Mouse (Mus musculus) kidney, postnatal 0 days (tissue): ENCODE measurements around the gene Vps35l. TPM values are rescaled to one million over a fixed set of nuclear protein-coding genes. Genes with fewer than 3 reads are reported as not detected.

Experiments used
- ATAC-seq: fragments of 200-750 bp; cut with Nextera tagmentation; replicated peaks from 2 replicates; pipeline ENCODE4 v1.8.0; 2017; ENCODE audit warnings: low read depth, moderate number of reproducible peaks, moderate TSS enrichment, moderate library complexity; ENCODE audit not compliant: low FRiP score
- DNase-seq: peaks from one replicate; pipeline ENCODE4 v3.0.0-alpha.2; 2016; ENCODE audit warnings: low spot score
- H3K27ac ChIP-seq: fragments of 300-500 bp; sonication (generic); 2 replicates; pipeline ENCODE4 v1.5.1; 2014; ENCODE audit warnings: mild to moderate bottlenecking
- H3K27me3 ChIP-seq: fragments of 300-500 bp; sonication (generic); 2 replicates; pipeline ENCODE4 v1.6.1; 2014; ENCODE audit warnings: low read length, mixed read lengths; ENCODE audit not compliant: insufficient read depth
- H3K36me3 ChIP-seq: fragments of 300-500 bp; sonication (generic); 2 replicates; pipeline ENCODE4 v1.6.1; 2014; ENCODE audit warnings: low read length, mixed read lengths; ENCODE audit not compliant: insufficient read depth
- H3K4me1 ChIP-seq: fragments of 300-500 bp; sonication (generic); replicated peaks from 2 replicates; pipeline ENCODE4 v1.6.1; 2014; ENCODE audit warnings: antibody characterized with exemption, low read length, mixed read lengths; ENCODE audit not compliant: insufficient read depth
- H3K4me2 ChIP-seq: fragments of 300-500 bp; sonication (generic); 2 replicates; pipeline ENCODE4 v1.6.1; 2014; ENCODE audit warnings: mild to moderate bottlenecking, low read length, moderate library complexity, mixed read lengths
- H3K4me3 ChIP-seq: fragments of 300-500 bp; sonication (generic); replicated peaks from 2 replicates; pipeline ENCODE4 v1.5.1; 2014; ENCODE audit warnings: low read depth, low read length
- H3K9ac ChIP-seq: fragments of 300-500 bp; sonication (generic); 2 replicates; pipeline ENCODE4 v1.6.1; 2014; ENCODE audit warnings: low read depth, low read length
- H3K9me3 ChIP-seq: fragments of 300-500 bp; sonication (generic); replicated peaks from 2 replicates; pipeline ENCODE4 v1.6.1; 2016; ENCODE audit warnings: low read length, inconsistent platforms, mixed read lengths
- CTCF ChIP-seq: IDR thresholded peaks from 2 replicates; pipeline ENCODE4 v1.5.1; 2016; ENCODE audit warnings: antibody characterized with exemption, low read depth, mild to moderate bottlenecking, moderate library complexity
- WGBS: fragments of 180-500 bp; shearing (Covaris S2); extraction: QIAGEN DNeasy Blood & Tissue Kit; methylation state at CpG from one replicate; pipeline ENCODE4 v1.1.7; 2014; 5-methylcytosine and 5-hydroxymethylcytosine counted together
- polyA plus RNA-seq: library from polyadenylated mRNA; unstranded; fragments of >200 nt; fragmentation: Nextera tagmentation; extraction: Ambion mirVana; gene quantifications from 2 replicates; pipeline ENCODE4 v1.2.1, GENCODE M21; 2015

Gene Vps35l
- polyA plus RNA-seq, 1 experiment from 2014 or later: 59.0 TPM

GRCm38 (mm10) chr7:118710776-118711175 is 29.2 kb upstream of the Vps35l start:
- Histone ChIP-seq H3K4me1 (no peaks in the 10 kb centered on the region), H3K9ac (no peak overlapping the region), H3K4me3 (no peak overlapping the region), H3K4me2 (no peak overlapping the region), H3K9me3 (no peaks in the 10 kb centered on the region), H3K27ac (no peak overlapping the region), H3K27me3 (no peaks in the 10 kb centered on the region), H3K36me3 (no peaks in the 10 kb centered on the region; the same call in 1 of the 2 replicates)
- WGBS: 74% methylated on average over 5 of the region's 5 CpGs
- no peak for ATAC-seq
- no peak for TF ChIP-seq CTCF
- no peak for DNase-seq

GRCm38 (mm10) chr7:118712228-118713173 is 27.5 kb upstream of the Vps35l start, which contains the start of gene Ccp110:
Gene Ccp110, plus strand, starts transcription at chr7:118712552.
- ATAC-seq (peak; percentile 95), DNase-seq (peak; percentile 98)
- TF ChIP-seq CTCF: peak; percentile 30
- Histone ChIP-seq H3K4me3 (peak within 1 kb of the TSS; percentile 84), H3K9ac (peak within 1 kb of the TSS; percentile 62), H3K4me1 (no peaks in the 10 kb centered on the region), H3K27ac (peak within 1 kb of the TSS; percentile 47; the same call in 1 of the 2 replicates), H3K4me2 (peak within 1 kb of the TSS; percentile 92), H3K27me3 (no peaks in the 10 kb centered on the region), H3K9me3 (no peaks in the 10 kb centered on the region), H3K36me3 (no peaks in the 10 kb centered on the region; the same call in 1 of the 2 replicates)
- under 1% methylated on average over 48 of the region's 48 CpGs for WGBS

GRCm38 (mm10) chr7:118714873-118715272 is 25.2 kb upstream of the Vps35l start:
- peaks cover 5% of the 10 kb centered on the region; the same call in 1 of the 2 replicates for H3K36me3 ChIP-seq
- WGBS: 94% methylated on average over 1 of the region's 1 CpGs
- H3K9ac ChIP-seq: no peak overlapping the region

GRCm38 (mm10) chr7:118718066-118718465 is 22.0 kb upstream of the Vps35l start:
- Histone ChIP-seq H3K9me3 (no peaks in the 10 kb centered on the region), H3K4me3 (no peak overlapping the region), H3K27me3 (no peaks in the 10 kb centered on the region), H3K9ac (no peak overlapping the region), H3K27ac (no peak overlapping the region), H3K4me1 (no peaks in the 10 kb centered on the region), H3K36me3 (peaks cover 12% of the 10 kb centered on the region; the same call in 1 of the 2 replicates), H3K4me2 (no peak overlapping the region)
- DNase-seq: no peak
- ATAC-seq: no peak
- no peak for TF ChIP-seq CTCF
- WGBS: 93% methylated on average over 4 of the region's 4 CpGs

More at GRCm38 (mm10) chr7:118714873-118715272, 25.2 kb upstream of the Vps35l start:
- no peak for TF ChIP-seq CTCF
- ATAC-seq: no peak
- H3K27me3 ChIP-seq: no peaks in the 10 kb centered on the region
- no peak overlapping the region for H3K4me3 ChIP-seq
- H3K27ac ChIP-seq: no peak overlapping the region
- H3K4me2 ChIP-seq: no peak overlapping the region
- no peaks in the 10 kb centered on the region for H3K9me3 ChIP-seq
- DNase-seq: no peak
- H3K4me1 ChIP-seq: no peaks in the 10 kb centered on the region

GRCm38 (mm10) chr7:118723927-118724326 is 16.1 kb upstream of the Vps35l start:
- ATAC-seq (no peak), DNase-seq (no peak)
- Histone ChIP-seq H3K36me3 (0 out of 2 replicates have a peak, but pooled peaks cover 20% of the 10 kb centered on the region), H3K4me1 (no peaks in the 10 kb centered on the region), H3K9me3 (no peaks in the 10 kb centered on the region), H3K27ac (no peak overlapping the region), H3K9ac (no peak overlapping the region), H3K4me3 (no peak overlapping the region), H3K4me2 (no peak overlapping the region), H3K27me3 (no peaks in the 10 kb centered on the region)
- TF ChIP-seq CTCF: no peak
- 87% methylated on average over 9 of the region's 9 CpGs for WGBS

- Histone ChIP-seq H3K4me3 (no peak overlapping the region), H3K36me3 (peaks cover 26% of the 10 kb centered on the region; the same call in 1 of the 2 replicates), H3K27me3 (no peaks in the 10 kb centered on the region), H3K9ac (no peak overlapping the region), H3K27ac (no peak overlapping the region), H3K9me3 (no peaks in the 10 kb centered on the region), H3K4me2 (no peak overlapping the region), H3K4me1 (no peaks in the 10 kb centered on the region)
- no peak for ATAC-seq
- DNase-seq: no peak
- TF ChIP-seq CTCF: no peak
- WGBS: 84% methylated on average over 2 of the region's 2 CpGs
Measured at GRCm38 (mm10) chr7:118725459-118725858, 14.6 kb upstream of the Vps35l start.
